Mouse (Mus musculus) CH12.LX (cell line): ENCODE measurements at regions not wholly inside any gene's neighbourhood (a gene's known extent, or its start where the extent isn't known, plus 50 kb on each side); places are given as distances from the start of the nearest gene placed in this dataset.

Source experiments
- DNase-seq: peaks from one replicate; pipeline ENCODE4 v3.0.0-alpha.2; 2013; ENCODE audit errors: extremely low read depth
- H3K27ac ChIP-seq: 2 replicates; pipeline ENCODE4 v1.5.1; 2012; ENCODE audit warnings: low read depth, mild to moderate bottlenecking, control low read depth, moderate library complexity; ENCODE audit not compliant: insufficient read depth
- H3K27me3 ChIP-seq: replicated peaks from 2 replicates; pipeline ENCODE3; 2012; ENCODE audit warnings: inconsistent platforms
- H3K36me3 ChIP-seq, 2 experiments: replicated peaks in 1 of 2; 2 replicates each; pipeline versions ENCODE3 to v1.6.1; 2012; ENCODE audit warnings: inconsistent platforms in 1 of 2, low read length in 1 of 2, mild to moderate bottlenecking in 1 of 2, mixed read lengths in 1 of 2, moderate library complexity in 1 of 2; ENCODE audit not compliant: control insufficient read depth in 1 of 2, insufficient read depth in 1 of 2
- H3K4me1 ChIP-seq, 2 experiments: 2 replicates each; pipeline ENCODE4 v1.6.1; 2012; ENCODE audit warnings: inconsistent platforms in 1 of 2, moderate library complexity in 1 of 2; ENCODE audit not compliant: insufficient read depth in 2 of 2, control insufficient read depth in 1 of 2
- H3K4me2 ChIP-seq: 2 replicates; pipeline ENCODE4 v1.6.1; 2012; ENCODE audit warnings: low read depth, mild to moderate bottlenecking, control low read depth; ENCODE audit not compliant: poor library complexity, insufficient read depth, severe bottlenecking
- H3K4me3 ChIP-seq, 3 experiments: fragments of 150-350 bp in 1 of 3; sonication (generic) in 1 of 3; replicated peaks in 1 of 3; 2 replicates each; pipeline versions ENCODE3 to v1.5.1; 2011 to 2012; ENCODE audit warnings: low read depth in 2 of 3, low read length in 2 of 3, mild to moderate bottlenecking in 2 of 3, moderate library complexity in 2 of 3, control low read depth in 1 of 3, improper control_type of control experiment in 1 of 3, inconsistent platforms in 1 of 3, mixed read lengths in 1 of 3; ENCODE audit not compliant: poor library complexity in 1 of 3
- H3K79me2 ChIP-seq: replicated peaks from 2 replicates; pipeline ENCODE4 v1.6.1; 2012; ENCODE audit warnings: mild to moderate bottlenecking, moderate library complexity; ENCODE audit not compliant: control insufficient read depth, poor library complexity, insufficient read depth, severe bottlenecking; ENCODE audit errors: extremely low read depth
- H3K9ac ChIP-seq: 2 replicates; pipeline ENCODE4 v1.6.1; 2012; ENCODE audit warnings: low read depth, mild to moderate bottlenecking, control low read depth, moderate library complexity; ENCODE audit not compliant: insufficient read depth
- H3K9me3 ChIP-seq: replicated peaks from 2 replicates; pipeline ENCODE3; 2012; ENCODE audit warnings: low read length, inconsistent platforms, mixed read lengths
- CHD1 ChIP-seq: IDR thresholded peaks from 2 replicates; pipeline ENCODE4 v1.6.1; 2012; ENCODE audit warnings: low read depth, low read length, improper control_type of control experiment, inconsistent platforms
- CHD2 ChIP-seq: IDR thresholded peaks from 2 replicates; pipeline ENCODE4 v1.6.1; 2011; ENCODE audit warnings: low read length, improper control_type of control experiment
- CTCF ChIP-seq, 2 experiments: IDR thresholded peaks in 1 of 2; conservative IDR thresholded peaks in 1 of 2; 2 replicates each; pipeline ENCODE4 v1.5.1; 2011 to 2012; ENCODE audit warnings: low read depth in 2 of 2, low read length in 2 of 2, improper control_type of control experiment in 1 of 2, inconsistent platforms in 1 of 2, mild to moderate bottlenecking in 1 of 2, moderate library complexity in 1 of 2
- ELF1 ChIP-seq: IDR thresholded peaks from 2 replicates; pipeline ENCODE4 v1.6.1; 2014; ENCODE audit warnings: low read depth, mild to moderate bottlenecking, inconsistent platforms, low read length, improper control_type of control experiment
- HCFC1 ChIP-seq: IDR thresholded peaks from 2 replicates; pipeline ENCODE4 v1.6.1; 2012; ENCODE audit warnings: low read depth, mild to moderate bottlenecking, inconsistent platforms, low read length, improper control_type of control experiment
- KAT2A ChIP-seq: IDR thresholded peaks from 2 replicates; pipeline ENCODE4 v1.6.1; 2012; ENCODE audit warnings: low read length, improper control_type of control experiment, inconsistent platforms; ENCODE audit not compliant: insufficient replicate concordance
- MYC ChIP-seq: IDR thresholded peaks from 2 replicates; pipeline ENCODE4 v1.6.1; 2011; ENCODE audit warnings: low read depth, mild to moderate bottlenecking, improper control_type of control experiment, low read length
- NELFE ChIP-seq: IDR thresholded peaks from 2 replicates; pipeline ENCODE4 v1.6.1; 2011; ENCODE audit warnings: low read depth, low read length, improper control_type of control experiment
- NRF1 ChIP-seq: IDR thresholded peaks from 2 replicates; pipeline ENCODE4 v1.6.1; 2014; ENCODE audit warnings: low read depth, mild to moderate bottlenecking, inconsistent platforms, low read length, improper control_type of control experiment, moderate library complexity
- POLR2AphosphoS2 ChIP-seq: IDR thresholded peaks from 2 replicates; pipeline ENCODE4 v1.6.1; 2011; ENCODE audit warnings: low read depth, low read length, improper control_type of control experiment
- RCOR1 ChIP-seq: conservative IDR thresholded peaks from 2 replicates; pipeline ENCODE4 v1.6.1; 2012; ENCODE audit warnings: low read depth, mild to moderate bottlenecking, inconsistent platforms, low read length, improper control_type of control experiment
- SMC3 ChIP-seq: IDR thresholded peaks from 2 replicates; pipeline ENCODE4 v1.6.1; 2011; ENCODE audit warnings: low read depth, low read length, improper control_type of control experiment
- UBTF ChIP-seq: IDR thresholded peaks from 2 replicates; pipeline ENCODE4 v1.6.1; 2012; ENCODE audit warnings: low read depth, mild to moderate bottlenecking, inconsistent platforms, low read length, improper control_type of control experiment, moderate library complexity
- ZKSCAN1 ChIP-seq: IDR thresholded peaks from 2 replicates; pipeline ENCODE4 v1.6.1; 2012; ENCODE audit warnings: low read depth, inconsistent platforms, low read length, improper control_type of control experiment, borderline replicate concordance
- ZMIZ1 ChIP-seq: IDR thresholded peaks from 2 replicates; pipeline ENCODE4 v1.6.1; 2012; ENCODE audit warnings: low read depth, mild to moderate bottlenecking, inconsistent platforms, low read length, improper control_type of control experiment
- dilution Hi-C: fragments of 300-500 bp; cut with MboI; formaldehyde crosslinking; loops from 2 replicates; pipeline ENCODE4 v1.14.3; 2020; ENCODE audit warnings: low sequenced_read_pairs; ENCODE audit not compliant: extremely low pct_unique_long_range_greater_than_20kb, extremely low pct_ligation_motif_present
- in situ Hi-C: fragments of 300-500 bp; cut with MboI; formaldehyde crosslinking; loops from 3 replicates; pipeline ENCODE4 v1.14.3; 2019; ENCODE audit warnings: low sequenced_read_pairs, low pct_ligation_motif_present, low pct_unique_long_range_greater_than_20kb, mixed read lengths

DNA sequence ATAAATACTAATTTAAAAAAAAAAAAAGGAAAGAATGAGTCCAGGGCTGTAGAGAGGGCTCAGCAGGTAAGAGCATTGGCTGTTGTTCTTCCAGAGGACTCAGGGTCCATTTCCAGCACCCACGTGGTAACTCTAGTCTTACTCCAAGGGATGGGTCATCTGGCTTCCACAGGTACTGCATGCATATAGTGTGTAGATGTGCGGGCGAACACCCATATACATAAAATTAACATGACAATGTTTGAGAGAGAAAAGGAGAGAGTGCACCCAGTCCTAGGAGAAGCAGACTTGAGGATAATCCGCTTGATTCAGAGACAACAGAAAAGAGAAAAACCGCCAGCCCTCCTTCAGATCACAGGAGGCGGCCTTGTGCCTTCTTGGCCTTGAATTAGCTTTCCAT lies 157.2 kb downstream of the Rbm26 start:
- no peaks in the 10 kb centered on the region for H3K27me3 ChIP-seq
- in situ Hi-C loops: no loop called here
- no peak overlapping the region for H3K4me3 ChIP-seq
- dilution Hi-C loops: no loop called here
- no peak for DNase-seq
- H3K9ac ChIP-seq: no peak overlapping the region
- H3K36me3 ChIP-seq: no peaks in the 10 kb centered on the region
- H3K4me2 ChIP-seq: no peak overlapping the region
- H3K4me1 ChIP-seq: 0 out of 4 replicates have a peak, but pooled peaks cover 0 to 3% of the 10 kb centered on the region in 2 experiments
- no peaks in the 10 kb centered on the region for H3K9me3 ChIP-seq
- H3K27ac ChIP-seq: no peak overlapping the region
- no peak for TF ChIP-seq NRF1
- H3K79me2 ChIP-seq: no peaks in the 10 kb centered on the region

DNA sequence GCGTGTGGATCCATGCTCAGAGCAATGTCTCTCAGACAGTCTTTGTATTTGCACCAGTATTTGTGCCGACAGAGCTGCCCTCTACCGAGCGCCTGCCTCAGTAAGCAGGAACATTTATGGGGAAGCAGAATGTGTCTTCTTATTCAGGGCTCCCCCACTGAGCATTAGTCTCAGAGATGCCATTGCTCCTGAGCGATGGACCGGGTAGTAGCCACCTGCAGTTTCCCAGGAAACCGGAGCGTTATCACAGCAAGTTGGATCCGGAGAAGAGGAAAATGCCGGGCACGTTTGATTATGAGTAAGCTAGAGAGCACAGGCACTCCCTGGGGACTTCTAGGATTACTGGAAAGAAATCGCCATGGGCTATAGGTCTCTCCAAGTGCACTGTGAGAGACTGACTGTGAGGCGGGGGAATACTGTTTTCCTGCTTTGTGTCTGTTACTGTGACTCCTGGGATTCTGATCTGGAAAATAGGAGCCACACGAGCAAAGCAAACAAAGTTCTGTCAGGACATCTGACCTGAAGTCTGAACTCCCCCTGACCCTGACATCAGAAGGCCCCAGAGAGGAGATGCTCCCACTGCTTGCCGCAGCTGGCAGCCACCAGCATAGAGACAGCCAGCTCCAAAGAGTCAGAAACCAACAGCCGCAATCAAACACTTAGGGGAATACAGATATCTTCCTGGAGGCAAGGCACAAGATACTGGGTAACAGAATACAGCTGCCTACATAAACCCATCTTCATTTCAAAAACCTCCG lies 160.9 kb downstream of the Rbm26 start:
- Histone ChIP-seq H3K79me2 (no peaks in the 10 kb centered on the region), H3K9ac (no peak overlapping the region), H3K4me2 (no peak overlapping the region), H3K27ac (no peak overlapping the region), H3K27me3 (no peaks in the 10 kb centered on the region), H3K4me1 (0 out of 4 replicates have a peak, but pooled peaks cover 0 to 3% of the 10 kb centered on the region in 2 experiments), H3K9me3 (no peaks in the 10 kb centered on the region), H3K36me3 (no peaks in the 10 kb centered on the region), H3K4me3 (no peak overlapping the region)
- dilution Hi-C loops (no loop called here), in situ Hi-C loops (no loop called here)
- no peak for DNase-seq
- TF ChIP-seq KAT2A: no peak
- no peak for TF ChIP-seq HCFC1
- no peak for TF ChIP-seq POLR2AphosphoS2
- TF ChIP-seq NELFE: no peak
- no peak for TF ChIP-seq NRF1
- TF ChIP-seq ZMIZ1: no peak
- no peak for TF ChIP-seq MYC
- no peak for TF ChIP-seq RCOR1
- no peak for TF ChIP-seq ZKSCAN1
- no peak for TF ChIP-seq ELF1
- TF ChIP-seq CHD2: no peak
- TF ChIP-seq CTCF (conservative IDR thresholded peaks at IDR 0.05 in 1 of 2, IDR thresholded peaks at IDR 0.05 in 1 of 2; ENCODE audit: low read depth in 2 of 2, low read length in 2 of 2): no peak
- no peak for TF ChIP-seq CHD1
- no peak for TF ChIP-seq SMC3
- TF ChIP-seq UBTF: no peak
